Mouse (Mus musculus): ENCODE measurements around the gene Ostm1.

DNA sequence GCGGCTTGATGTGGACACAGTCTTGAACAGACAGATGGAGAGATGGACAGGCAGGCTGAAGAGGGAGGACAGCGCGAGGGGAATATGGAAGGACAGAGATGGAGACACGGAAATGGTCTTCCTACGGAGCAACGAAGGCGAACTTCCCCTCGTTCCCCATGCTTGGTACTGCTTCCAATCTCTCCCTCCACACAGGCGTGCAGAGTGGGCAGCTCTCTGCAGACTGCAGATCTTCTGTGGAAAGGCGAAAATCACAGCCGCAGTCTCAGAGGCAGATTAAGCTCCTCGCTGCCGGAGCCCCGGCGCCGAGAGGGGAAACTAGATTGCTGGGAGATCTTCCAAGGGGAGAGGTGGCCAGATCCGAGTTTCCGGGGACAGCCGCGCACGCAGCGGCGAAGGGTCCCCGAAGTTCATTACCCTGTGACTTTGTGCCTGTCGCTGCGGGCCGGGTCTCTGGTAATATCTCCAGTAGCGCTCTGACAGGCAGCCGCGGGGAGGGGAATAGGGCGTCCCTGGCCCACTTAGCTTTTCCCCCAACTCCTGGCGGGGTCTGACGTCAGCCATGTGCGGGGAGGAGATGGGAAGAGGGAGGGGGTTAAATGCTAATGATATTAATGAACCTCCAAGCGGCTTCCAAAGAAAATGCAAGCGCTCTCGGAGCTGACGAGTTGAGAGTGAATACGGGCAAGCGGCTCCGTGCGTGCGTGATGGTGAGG lies at the start of gene Ostm1, which contains the start of gene Nr2e1:
- TF ChIP-seq POLR2A (IDR thresholded peaks at IDR 0.05; ENCODE audit: extremely low read depth, insufficient read depth, low read length) (0 out of 2 replicates have a peak, but pooled peaks have one; percentile 36), CTCF (IDR thresholded peaks at IDR 0.05; ENCODE audit: extremely low read depth, insufficient read depth, low read length) (no peak)
